Mouse (Mus musculus) thymus, postnatal 10 days (tissue): ENCODE results near the gene Fhl1.

ENCODE experiments used
- DNase-seq, 2 experiments: peaks; one replicate each; pipeline ENCODE4 v3.0.0; 2021; ENCODE audit warnings: low spot score in 2 of 2

The Fhl1 gene

DNA sequence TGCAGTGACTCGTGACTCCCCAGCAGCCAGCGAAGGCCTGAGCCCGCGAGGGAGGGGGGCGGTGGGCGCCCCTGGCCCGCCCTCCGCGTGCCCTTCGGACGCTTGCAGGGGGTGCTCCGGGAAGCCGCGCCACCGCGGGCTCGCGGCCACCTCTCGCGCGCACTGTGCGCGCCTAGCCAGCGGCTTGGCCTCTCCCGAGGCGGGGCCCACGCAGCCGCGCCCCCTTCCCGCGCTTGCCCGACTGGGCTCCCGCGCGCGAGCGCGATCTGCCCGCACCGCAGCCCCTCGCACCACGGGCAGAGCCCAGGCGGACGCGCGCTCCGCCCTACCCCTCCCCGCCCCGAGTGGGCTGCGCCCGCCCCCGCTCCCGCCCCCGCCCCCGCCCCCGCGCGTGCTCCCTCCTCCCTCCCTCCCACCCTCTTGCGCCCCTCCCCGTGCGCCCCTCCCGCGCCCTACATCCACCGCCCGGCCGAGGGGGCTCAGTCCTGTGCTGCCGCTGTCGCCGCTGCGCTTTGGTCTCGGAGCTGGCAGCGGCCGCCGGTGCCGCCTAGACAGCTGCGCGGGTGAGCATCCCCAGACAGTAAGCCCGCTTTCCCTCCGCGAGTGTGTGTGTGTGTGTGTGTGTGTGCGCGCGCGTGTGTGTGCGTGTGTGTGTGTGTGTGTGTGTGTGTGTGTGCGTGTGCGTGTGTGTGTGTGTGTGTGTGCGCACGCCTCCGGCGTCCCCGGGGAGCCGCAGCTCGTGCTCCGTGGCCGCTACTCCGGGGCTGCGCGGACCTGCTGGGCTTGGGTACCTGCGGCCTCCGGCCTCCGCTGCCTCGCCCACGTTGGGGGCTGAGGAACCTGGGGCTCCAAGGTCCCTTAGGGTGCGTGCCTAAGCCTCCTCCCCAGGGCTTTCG lies at the start of gene Fhl1:
Gene Fhl1 (plus strand): TSS at position 482 of the 896 bp plus-strand sequence.
- peak in 1 of 2 experiments; percentile 5 for DNase-seq

DNA sequence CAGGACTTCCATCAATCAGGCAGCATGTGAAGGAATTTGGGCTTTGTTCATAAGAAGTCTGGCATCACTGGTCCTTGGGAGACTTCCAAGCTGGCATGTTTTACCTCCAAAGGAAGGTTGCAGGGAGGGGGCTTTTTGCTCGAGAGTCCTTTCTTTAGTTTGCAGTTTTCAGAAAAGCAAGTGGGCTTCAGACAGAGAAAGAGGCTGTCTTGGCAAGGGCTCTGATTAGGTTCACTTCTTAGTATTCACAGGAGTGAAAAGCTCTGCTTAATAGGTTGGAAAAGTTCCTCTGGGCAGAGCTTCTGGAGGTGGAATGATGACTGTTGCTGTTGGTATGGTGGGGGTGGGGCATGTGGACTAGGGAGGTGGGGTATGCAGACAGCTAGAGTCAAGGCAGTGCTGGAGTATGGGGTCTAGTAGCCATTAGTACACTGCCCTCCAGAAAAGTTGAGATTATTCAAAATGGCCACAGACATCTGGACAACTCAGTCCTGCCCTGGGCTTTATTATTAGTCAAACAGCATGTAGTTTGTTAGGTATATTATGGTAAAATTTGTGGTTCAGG lies 49.3 kb upstream of the Fhl1 start:
- no peak for DNase-seq

DNA sequence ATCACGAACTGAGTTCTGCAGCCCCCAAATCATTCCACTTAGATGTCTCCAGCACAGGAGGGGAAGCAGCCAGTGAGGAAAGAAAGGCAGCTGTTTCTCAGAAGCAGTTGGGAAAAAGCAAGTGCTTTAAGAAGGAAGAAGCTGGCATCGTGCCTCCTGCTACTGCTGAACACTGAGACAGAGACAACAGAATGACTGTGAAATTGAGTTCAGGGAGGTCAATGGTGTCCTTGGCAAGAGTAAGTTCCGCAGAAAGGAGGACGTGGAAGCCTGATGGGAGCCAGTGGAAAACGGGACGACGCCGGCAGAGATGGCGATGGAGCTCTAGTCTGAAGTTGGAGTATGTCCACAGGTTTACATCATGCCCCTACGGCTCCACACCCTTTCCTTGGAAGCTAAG lies 48.1 kb upstream of the Fhl1 start:
- no peak for DNase-seq

DNA sequence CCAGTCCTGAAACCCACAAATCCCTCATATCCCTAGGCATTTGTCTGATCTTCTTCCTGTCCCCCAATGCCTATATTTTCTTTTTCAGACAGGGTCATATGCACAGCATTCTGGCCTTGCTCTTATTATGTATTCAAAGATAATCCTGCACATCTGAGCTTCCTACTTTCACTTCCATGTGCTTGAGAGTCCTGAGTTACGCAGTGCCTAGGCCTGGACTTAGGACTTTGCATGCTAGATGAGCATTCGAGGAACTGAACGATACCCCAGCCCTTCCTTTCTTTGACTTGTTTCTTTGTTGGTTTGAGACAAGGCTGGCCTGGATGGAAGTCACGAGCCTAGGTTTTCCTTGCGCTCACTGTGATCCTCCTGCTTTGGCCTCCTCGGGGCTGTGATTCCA lies 39.0 kb upstream of the Fhl1 start:
- no peak for DNase-seq

DNA sequence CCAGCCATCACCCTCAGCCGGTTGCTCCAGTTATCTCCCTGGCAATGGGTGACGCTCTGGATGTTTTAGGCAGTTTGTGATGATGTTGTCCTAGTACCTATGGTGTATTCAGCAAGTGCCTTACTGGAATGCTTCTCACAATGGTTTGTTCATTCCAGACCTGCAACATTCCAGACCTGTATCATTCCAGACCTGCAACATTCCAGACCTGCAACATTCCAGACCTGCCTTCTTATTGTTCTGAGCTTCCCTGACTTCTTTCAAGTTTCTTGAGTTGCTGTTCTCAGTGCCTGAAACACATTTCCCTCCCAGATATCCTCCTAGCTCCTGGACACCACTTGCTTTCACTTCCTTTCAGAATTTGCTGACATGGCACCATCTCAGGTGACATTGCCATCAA lies 37.0 kb upstream of the Fhl1 start:
- no peak for DNase-seq

DNA sequence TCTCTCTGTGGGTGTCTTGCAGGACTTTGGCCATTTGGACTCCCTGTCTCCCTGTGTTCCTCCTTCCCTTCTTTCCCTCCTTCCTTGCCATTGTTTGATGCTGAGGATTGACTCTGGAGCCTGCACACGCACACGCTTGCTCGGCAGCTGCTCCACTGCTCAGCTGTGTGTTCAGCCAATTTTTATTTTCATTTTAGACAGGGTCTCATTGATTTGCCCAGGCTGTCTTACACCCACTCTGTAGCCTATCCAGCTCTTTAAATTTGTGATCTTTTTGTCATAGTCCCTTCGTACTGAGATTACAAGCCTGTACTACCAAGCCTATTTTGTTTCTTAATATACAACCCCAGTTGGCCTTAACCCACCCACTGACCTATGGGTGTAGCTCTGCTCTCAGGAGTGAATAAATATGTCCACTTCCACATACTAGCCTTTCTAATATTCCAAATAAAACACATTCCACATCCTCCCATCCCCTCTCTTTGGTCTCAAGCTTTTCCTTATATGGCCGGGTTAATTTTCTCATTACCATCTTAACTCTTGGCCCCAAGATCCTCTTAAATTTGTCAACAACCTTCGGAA lies 34.3 kb upstream of the Fhl1 start:
- no peak for DNase-seq

DNA sequence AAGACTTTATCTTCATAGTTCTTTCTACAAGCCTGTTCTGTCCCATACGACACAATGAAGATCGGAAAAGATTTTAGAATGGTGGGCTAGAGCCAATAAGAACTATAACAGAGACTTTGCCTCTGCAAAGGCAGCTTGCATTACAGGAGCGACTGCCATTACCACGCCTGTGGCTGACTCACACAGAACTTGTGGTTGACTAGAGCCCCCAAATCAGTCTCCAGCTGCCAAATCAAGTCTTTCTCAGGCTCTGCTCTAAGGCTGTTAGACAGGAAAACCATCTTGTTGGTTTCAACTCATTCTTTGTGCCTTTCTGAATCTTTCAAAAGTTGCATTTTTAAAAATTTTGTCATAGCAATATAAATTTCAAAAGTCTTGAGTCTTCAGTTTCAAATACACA lies 33.7 kb upstream of the Fhl1 start:
- no peak for DNase-seq

DNA sequence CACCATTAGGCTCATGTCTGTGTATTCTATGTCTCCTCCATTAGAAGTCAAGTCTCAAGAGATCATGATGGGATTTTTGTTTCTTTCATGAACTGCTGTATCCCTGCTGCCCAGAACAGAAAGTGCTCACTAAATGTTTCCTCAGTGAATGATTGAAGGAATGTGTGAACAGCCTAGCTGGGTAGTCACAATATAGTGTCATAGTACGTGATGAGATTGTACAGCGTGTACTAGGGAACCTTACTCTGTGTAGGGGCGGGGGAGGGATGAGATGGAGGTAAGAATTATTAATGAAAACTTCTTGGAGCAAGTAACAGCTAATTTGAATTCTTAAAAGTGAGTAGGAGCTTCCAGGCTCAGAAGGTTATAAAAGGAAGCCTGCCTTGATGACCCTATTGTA lies 30.3 kb upstream of the Fhl1 start:
- DNase-seq = no peak

DNA sequence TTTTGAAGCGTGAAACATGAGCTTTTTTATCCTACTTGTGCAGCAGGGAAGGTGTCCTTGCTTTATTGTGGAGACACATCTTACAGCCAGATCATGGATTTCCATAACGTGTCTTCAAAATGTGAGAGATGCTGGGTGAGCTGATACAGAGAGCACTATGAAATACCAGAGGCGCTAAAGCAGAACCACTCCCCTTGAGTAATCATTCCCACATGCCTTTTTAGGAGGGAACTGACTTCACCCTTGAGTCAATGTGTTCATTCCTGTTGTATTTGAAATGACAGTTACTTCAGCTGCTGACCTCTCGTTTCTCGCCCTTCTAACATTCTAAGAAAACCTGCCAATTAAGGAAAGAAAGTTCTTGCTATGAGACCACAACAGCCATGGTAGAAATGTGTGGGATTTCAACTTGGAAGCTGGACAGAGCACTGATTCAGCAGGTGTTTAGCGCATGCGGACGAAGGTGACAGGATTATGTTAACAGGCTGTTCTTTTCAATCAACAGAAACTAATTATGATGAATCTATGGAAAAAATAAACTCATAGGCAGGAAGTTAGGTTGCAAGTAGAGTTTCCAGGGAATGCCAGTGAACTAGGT lies 27.5 kb upstream of the Fhl1 start:
- no peak for DNase-seq

DNA sequence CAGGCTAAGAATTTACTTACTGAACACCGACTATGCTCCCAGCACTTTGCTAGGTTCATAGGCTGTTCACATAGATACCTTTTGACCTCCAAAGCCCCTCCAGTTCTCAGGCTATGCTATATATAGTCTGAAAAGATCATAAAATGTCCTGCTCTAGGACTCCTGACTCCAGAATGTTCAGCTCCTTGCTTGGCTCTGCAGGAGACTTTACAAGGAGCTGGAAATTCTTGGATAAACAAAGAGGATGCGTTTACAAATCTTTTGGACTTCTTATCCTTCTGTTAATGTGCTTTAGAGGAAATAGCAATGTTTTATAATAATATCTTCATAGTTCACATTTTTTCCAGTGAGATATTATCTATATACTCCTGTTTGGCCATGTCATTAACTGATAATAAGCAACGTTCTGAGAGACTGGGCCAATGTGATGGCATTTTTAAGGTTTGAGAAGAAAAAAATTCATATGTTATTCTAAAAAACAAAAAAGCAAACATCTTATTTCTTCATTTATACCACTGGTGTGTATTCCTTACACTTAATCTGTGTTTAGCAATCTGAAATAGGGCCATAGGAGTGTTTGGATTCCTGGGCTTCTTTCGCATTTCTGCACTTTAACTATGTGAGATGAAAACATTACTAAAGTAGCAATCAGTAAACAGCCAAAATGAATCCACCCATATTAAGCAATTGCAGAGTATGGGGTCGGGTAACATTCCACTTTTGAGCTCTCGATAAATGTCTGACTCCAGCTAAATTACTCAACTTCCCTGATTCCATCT lies 22.8 kb upstream of the Fhl1 start:
- DNase-seq = no peak

DNA sequence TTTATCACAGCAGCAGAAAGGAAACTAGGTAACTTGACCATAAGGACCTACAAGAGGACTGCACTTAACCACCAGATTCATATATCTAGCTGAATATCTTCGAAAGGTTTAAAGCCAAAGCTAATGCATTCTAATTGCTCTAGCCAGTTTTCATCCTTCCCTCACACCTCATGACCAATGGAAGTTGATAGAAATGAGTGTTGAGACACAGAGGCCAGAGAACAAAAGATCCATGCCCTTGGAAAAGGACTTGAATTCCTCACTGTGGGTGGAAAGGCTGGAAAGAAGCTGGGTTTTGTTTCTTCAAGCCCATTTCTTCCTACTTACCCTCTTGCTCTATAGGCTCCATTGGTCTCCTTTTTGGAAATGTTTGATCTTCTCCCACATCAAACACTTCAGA lies 21.1 kb upstream of the Fhl1 start:
- no peak for DNase-seq

DNA sequence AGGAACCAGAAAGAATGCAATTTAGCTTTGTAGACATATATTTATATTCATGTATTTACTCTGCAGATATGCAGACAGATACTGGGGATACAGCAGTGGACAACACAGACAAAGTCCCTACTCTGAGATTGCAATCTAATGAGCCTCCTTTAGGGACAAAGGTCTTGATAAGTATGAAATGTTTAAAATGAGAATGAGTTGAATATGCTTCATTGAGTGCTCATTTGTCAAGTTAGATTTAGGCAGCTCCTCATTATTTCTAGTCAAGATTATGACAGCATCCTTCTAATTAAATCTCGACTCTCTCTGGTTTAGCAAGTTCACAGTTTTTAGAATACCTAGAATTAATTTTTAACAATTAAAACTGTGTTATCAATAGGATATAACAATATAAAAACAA lies 18.9 kb upstream of the Fhl1 start:
- no peak for DNase-seq

DNA sequence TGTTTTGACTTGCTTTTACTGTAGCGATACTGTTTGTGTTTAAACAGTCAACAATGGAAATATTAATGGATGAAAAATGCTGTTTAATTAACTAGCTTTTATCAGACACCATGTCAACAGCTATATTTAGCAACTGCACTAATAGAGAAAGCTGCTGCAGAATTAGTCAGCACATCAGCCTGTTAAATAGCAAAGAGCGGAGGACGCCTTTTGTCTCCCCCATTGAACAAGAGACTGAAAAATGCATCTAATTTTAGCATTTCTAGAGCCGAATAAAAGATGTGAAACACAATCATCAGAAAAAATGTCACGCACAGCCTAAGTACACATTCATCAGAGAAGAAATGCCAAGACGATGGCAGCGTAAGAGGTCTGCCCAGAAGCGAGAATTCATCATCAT lies 9.0 kb upstream of the Fhl1 start:
- no peak for DNase-seq

DNA sequence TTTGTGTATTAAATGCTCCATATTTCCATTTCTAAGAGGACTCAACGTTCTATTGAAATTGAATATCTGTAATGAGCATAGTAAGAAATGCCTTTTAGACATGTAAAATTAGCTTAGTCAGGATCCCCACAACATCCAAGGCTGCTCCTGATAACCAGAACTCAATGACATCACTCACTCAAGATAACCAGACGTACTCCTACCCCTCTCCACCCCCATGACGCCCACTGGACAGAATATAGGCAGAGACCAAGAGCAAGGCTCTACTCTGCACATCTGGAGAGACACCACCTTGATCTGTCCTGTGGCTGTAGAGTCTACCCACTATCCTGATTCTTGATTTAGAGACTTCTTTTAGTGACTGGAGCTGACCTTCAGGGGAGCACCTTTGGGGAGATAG lies 3.1 kb upstream of the Fhl1 start:
- no peak for DNase-seq

DNA sequence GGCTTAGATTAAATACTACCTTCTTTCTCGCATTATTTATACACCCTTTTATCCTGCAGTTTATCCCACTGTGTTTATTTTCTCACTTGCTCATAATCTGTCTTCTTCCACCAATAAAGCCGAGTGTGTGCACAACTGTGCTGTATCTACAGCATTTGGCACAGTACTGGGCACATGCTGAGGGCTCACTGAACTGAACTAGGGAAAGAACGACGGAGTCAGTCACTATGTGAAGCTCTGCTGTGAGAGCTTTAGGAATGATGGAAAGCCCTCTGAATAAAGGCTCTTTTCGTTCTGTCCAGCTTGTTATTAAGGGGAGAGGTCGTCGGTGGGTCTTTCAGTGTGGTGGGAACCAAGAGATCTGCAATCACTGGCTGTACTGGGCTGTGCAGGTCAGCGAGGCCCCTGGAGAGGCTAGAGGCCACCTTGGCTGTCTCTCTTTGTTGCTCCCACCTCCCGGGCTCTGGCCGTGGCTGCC lies 720 bp upstream of the Fhl1 start:
- no peak for DNase-seq

DNA sequence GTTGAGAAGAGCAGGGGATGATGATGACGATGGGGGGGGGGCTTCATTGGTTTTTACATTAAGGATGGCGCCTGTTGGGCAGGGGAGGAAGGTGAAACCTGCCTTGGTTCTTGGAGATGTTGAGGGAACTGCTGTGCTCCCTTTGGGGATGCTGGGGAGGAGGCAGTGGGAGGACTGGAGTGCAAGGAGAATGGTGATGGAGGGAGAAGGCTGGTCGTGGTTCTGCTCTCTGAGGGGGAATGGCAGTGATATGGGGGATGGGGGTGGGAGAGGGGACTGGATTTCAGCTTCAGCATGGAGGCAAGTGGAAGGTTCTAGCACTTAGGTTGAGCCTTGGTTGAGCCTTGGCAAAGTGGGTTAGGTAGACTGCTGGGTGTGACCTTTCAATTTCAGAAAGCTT lies 814 bp downstream of the Fhl1 start:
- no peak for DNase-seq

DNA sequence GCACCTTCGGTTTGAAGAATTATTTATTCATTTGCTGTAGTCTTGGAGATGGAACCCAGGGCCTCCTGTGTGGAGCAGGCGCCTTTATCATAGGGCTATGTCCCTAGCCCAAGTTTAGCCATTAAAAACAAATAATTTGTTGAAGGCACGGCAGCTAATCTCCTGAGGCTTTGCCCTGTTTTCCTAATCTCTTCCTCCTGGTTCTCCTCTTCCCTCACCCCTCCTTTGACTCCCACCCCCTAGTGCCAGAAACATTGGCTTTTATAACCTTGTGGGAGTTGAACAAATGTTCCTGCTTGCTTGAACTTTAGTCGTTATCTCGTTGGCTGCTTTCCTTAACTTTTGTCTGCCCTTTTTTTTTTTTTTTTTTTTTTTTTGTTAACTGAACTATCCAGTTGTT lies 2.8 kb downstream of the Fhl1 start:
- no peak for DNase-seq

DNA sequence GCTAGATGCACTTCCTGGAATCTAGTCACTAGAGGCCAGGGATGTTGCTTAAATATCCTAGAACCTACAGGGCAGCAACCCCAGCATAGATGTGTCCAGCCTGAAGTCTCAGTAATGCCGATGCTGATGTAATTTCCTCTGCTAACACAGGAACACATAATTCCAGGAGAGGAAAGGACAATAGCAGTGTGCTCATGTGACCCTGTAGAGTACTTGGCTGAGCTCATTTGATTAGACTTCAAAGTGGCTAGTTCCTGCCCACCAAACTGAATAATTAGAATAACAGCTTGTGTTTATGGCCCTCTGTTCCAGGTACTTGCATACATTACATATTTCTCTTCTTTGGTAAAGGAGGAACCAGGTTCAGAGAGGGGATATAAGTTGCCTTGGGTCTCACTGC lies 4.6 kb downstream of the Fhl1 start:
- DNase-seq = no peak

DNA sequence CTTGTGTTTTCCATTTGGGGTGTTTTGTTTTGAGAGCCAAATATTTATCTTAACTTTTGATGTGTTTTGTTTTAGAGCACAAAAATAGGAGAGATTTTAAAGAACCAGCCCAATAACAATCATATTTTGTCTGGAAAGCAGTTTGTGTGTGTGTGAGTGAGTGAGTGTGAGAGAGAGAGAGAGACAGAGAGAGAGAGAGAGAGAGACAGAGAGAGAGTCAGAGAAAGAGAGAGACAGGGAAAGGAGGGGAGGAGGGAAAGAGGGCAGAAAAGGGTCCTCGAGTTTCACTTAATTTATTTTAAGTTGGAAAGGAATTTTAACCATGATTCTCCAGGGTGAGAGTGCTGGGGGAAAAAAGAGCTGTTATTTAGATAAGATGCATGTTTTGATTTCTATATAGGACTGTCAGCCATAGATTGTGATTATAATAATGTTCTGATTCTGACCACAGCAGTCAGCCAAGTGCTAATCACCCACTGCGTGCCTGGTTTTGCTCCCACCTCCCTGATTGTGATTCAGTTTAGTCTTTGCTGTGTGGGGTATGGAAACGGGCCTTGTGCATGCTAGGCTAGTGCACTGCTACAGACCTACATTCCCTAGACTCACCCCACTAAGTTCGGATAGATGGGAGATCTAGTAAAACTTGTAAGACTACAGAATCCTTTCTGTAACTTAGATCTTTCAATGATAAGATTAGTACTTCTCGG lies 6.4 kb downstream of the Fhl1 start:
- DNase-seq = no peak

DNA sequence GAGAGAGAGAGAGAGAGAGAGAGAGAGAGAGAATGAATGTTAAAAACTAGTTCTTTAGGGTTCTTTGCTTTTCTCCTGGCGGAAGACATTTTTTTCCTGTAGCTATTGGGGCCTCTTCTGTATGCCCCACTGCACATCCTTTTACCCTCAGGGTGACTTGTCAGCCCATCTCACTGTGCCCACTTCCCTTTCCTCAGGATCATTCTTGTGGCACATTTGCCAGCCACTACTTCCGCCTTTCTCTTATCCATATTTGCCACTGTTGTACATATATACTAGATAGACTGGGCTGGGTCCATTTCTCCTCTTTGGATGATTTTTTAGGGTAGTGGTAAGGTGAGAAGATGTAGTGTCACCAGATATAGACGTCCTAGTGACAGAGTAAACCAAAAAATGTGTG lies 9.8 kb downstream of the Fhl1 start:
- no peak for DNase-seq

DNA sequence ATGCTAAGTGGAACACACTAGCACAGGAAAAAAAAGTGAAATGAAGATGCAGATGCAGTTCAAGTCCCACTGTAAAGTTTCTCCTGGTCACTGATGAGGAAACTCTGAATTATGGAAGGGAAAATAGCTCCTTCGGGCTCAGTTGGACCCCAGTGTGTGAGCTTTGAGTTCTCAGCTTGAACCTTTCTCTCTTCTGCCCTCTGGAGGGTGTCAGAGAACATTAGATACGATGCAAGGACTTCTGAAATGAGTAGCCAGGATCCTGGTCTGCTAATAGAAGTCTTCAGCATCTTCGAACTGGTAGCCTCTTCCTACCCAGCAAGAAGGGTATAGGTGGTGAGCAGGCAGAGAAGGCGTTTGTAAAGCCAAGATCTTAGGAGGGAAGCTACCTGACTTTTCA lies 19.9 kb downstream of the Fhl1 start:
- no peak for DNase-seq
